Mouse (Mus musculus): ENCODE data around the gene Sipa1.

GRCm38 (mm10) chr19:5654720-5655298 lies 8.7 kb downstream of the Sipa1 start:
- TF ChIP-seq CTCF (IDR thresholded peaks at IDR 0.05; ENCODE audit: low read depth) (no peak), EP300 (IDR thresholded peaks at IDR 0.05; ENCODE audit: low read depth) (no peak)
